Mouse (Mus musculus): ENCODE data around the gene Frem1. TPM values are rescaled to one million over a fixed set of nuclear protein-coding genes. Genes with fewer than 3 reads are reported as not detected.

The Frem1 gene
- polyA plus RNA-seq, 1 experiment from 2014 or later = 21.4 TPM

DNA sequence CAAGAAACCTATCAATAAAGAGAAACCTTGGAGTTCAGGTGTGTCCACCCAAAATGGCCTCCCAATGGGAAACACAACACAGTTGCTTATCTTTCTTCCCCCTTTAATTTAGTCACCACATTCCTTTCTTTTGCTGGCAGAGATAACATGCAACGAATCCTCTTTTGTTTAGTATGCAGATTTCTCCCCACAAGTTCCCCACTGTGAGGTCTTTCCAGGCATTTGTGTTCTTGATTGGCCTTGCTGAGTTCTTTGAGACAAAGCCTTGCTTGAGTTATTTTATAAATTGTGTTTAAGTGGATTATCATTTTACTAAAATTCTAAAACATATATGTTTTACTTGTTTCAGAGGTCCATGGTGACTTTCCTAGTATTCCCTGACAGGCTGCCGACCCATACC, 166.0 kb downstream of the Frem1 start:
- WGBS = 75% methylated on average over 2 of the region's 2 CpGs
- no peaks in the 10 kb centered on the region for H3K9me3 ChIP-seq (replicated peaks; ENCODE audit: control insufficient read depth, low read length)
- DNase-seq (ENCODE audit: low spot score) (no peak), ATAC-seq (replicated peaks; ENCODE audit: insufficient number of reproducible peaks, low FRiP score, low TSS enrichment, low read depth) (no peak)
- H3K4me2 ChIP-seq (ENCODE audit: low read depth, low read length) = no peak overlapping the region
- H3K4me3 ChIP-seq (ENCODE audit: low read depth, low read length) = no peak overlapping the region
- no peaks in the 10 kb centered on the region for H3K4me1 ChIP-seq (ENCODE audit: control insufficient read depth, insufficient read depth, low read length)
- H3K9ac ChIP-seq (replicated peaks; ENCODE audit: low read length) = no peak overlapping the region
- H3K27me3 ChIP-seq (ENCODE audit: control insufficient read depth, insufficient read depth, low read length) = no peaks in the 10 kb centered on the region
- no peaks in the 10 kb centered on the region for H3K36me3 ChIP-seq (replicated peaks; ENCODE audit: control insufficient read depth, insufficient read depth, low read depth, low read length)
- H3K27ac ChIP-seq (replicated peaks; ENCODE audit: low read depth, low read length) = no peak overlapping the region

DNA sequence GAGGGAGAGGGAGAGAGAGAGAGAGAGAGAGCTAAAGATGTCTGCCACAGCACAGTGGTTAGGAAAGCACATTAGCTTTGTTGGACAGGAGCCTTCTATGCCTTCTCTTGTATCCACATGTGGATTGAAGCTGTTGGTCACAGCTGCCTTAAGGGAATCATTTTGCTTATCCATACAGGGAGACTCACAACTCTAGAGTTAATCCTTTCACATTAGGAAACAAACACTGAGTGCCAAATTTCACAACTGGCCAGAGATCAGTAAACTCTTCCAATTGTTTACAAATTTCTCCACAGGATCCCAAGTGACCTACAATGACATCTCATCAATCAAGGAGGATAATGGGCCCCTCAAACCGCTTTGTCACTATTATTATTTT, 166.6 kb downstream of the Frem1 start:
- no peak overlapping the region for H3K4me2 ChIP-seq (ENCODE audit: low read depth, low read length)
- no peak for ATAC-seq (replicated peaks; ENCODE audit: insufficient number of reproducible peaks, low FRiP score, low TSS enrichment, low read depth)
- no peak overlapping the region for H3K9ac ChIP-seq (replicated peaks; ENCODE audit: low read length)
- 38% methylated on average over 1 of the region's 1 CpGs for WGBS
- no peak overlapping the region for H3K4me3 ChIP-seq (ENCODE audit: low read depth, low read length)
- DNase-seq (ENCODE audit: low spot score) = no peak
- no peaks in the 10 kb centered on the region for H3K4me1 ChIP-seq (ENCODE audit: control insufficient read depth, insufficient read depth, low read length)
- H3K27ac ChIP-seq (replicated peaks; ENCODE audit: low read depth, low read length) = no peak overlapping the region
- no peaks in the 10 kb centered on the region for H3K36me3 ChIP-seq (replicated peaks; ENCODE audit: control insufficient read depth, insufficient read depth, low read depth, low read length)
- H3K27me3 ChIP-seq (ENCODE audit: control insufficient read depth, insufficient read depth, low read length) = no peaks in the 10 kb centered on the region
- no peaks in the 10 kb centered on the region for H3K9me3 ChIP-seq (replicated peaks; ENCODE audit: control insufficient read depth, low read length)

DNA sequence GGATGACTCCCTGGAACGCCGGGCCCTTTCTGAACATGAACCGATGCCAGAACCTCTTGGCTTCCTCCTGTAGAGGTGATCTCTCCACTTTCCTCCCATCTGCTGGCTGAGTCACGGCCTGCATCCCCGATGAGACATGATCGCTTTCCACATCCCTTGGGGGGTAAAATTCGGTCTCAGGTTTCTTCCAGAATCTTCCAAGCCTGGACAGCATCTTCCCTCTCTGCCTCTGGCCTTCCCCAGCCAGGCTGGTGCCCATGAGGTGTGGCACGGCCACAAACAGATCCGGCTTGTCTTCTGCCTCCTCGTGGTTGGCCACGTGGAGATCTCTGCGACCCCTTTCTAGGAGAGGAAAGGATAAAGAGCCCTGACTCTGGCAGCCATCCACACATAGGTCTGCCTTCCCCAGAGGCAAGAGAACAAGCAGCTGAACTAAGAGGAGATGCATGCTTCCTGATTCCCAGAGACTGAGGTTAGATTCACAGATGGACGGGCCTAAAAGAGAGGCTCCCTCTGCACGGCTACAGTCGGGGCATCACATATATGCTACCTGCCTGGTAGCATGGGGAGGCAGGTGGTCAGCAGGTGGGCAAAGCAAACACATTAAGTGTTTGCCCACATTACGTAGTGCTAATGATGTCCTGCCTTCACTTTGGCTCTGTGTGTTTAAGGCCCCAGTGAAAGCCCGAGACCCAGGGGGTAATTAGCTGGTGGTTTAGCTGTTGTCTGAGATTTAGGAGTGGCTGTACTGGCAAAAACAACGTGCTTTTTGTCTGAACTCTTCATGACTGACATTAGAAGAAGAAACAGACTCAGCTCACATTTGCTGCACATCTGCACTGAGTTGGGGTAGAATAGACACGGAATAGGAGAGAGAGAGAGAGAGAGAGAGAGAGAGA, 167.3 kb downstream of the Frem1 start, which contains the start of gene Cer1:
Gene Cer1, minus strand, starts transcription at position 513 of the 899 bp plus-strand sequence.
- DNase-seq (ENCODE audit: low spot score) (peak; percentile 15), ATAC-seq (replicated peaks; ENCODE audit: insufficient number of reproducible peaks, low FRiP score, low TSS enrichment, low read depth) (no peak; the same call in 1 of the 2 replicates)
- Histone ChIP-seq H3K4me3 (ENCODE audit: low read depth, low read length) (no peak within 1 kb of the TSS), H3K9ac (replicated peaks; ENCODE audit: low read length) (no peak within 1 kb of the TSS), H3K27me3 (ENCODE audit: control insufficient read depth, insufficient read depth, low read length) (no peaks in the 10 kb centered on the region), H3K36me3 (replicated peaks; ENCODE audit: control insufficient read depth, insufficient read depth, low read depth, low read length) (no peaks in the 10 kb centered on the region), H3K4me2 (ENCODE audit: low read depth, low read length) (no peak within 1 kb of the TSS), H3K9me3 (replicated peaks; ENCODE audit: control insufficient read depth, low read length) (no peaks in the 10 kb centered on the region), H3K27ac (replicated peaks; ENCODE audit: low read depth, low read length) (no peak within 1 kb of the TSS), H3K4me1 (ENCODE audit: control insufficient read depth, insufficient read depth, low read length) (no peaks in the 10 kb centered on the region)
- 57% methylated on average over 18 of the region's 19 CpGs for WGBS

DNA sequence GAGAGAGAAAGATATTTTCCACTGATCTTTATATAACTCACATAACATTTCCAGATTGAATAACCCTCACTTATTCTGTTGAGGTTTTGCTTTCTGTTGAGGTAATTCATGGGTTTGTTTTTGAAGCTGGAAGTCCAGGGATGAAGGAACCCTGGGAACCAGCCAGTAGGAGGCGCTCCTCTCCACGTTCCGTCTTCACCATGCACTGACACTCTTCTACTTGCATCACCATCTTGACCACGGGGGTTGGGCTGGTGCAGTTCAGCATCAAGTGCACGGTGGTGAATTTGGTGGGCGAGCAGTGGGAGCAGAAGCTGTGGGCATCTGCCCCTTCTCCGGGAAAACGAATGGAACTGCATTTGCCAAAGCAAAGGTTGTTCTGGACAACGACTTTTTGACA, 169.6 kb downstream of the Frem1 start:
- ATAC-seq (replicated peaks; ENCODE audit: insufficient number of reproducible peaks, low FRiP score, low TSS enrichment, low read depth) (no peak), DNase-seq (ENCODE audit: low spot score) (no peak)
- no peaks in the 10 kb centered on the region for H3K9me3 ChIP-seq (replicated peaks; ENCODE audit: control insufficient read depth, low read length)
- WGBS = 82% methylated on average over 9 of the region's 9 CpGs
- no peak overlapping the region for H3K27ac ChIP-seq (replicated peaks; ENCODE audit: low read depth, low read length)
- no peak overlapping the region for H3K4me3 ChIP-seq (ENCODE audit: low read depth, low read length)
- no peaks in the 10 kb centered on the region for H3K36me3 ChIP-seq (replicated peaks; ENCODE audit: control insufficient read depth, insufficient read depth, low read depth, low read length)
- H3K27me3 ChIP-seq (ENCODE audit: control insufficient read depth, insufficient read depth, low read length) = no peaks in the 10 kb centered on the region
- H3K9ac ChIP-seq (replicated peaks; ENCODE audit: low read length) = no peak overlapping the region
- H3K4me1 ChIP-seq (ENCODE audit: control insufficient read depth, insufficient read depth, low read length) = no peaks in the 10 kb centered on the region
- no peak overlapping the region for H3K4me2 ChIP-seq (ENCODE audit: low read depth, low read length)

DNA sequence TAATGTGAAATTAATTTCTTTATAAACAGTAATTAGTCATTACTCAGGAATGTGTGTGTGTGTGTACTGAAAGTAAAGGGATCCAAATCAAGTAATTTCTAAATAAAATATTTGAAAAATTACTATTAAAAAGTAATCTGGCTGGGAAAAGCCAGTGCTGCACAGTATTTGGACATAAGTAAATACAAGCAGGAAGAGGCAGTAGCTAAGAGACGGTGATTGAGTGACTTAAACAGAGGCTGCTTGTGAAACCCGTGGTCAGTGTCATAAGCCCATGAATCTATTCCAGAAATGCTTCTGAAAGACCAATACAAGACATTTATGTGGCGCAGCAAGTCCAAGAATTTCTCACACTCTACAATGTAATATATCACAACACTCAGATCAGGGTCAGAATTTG, 170.8 kb downstream of the Frem1 start:
- no peaks in the 10 kb centered on the region for H3K9me3 ChIP-seq (replicated peaks; ENCODE audit: control insufficient read depth, low read length)
- no peaks in the 10 kb centered on the region for H3K36me3 ChIP-seq (replicated peaks; ENCODE audit: control insufficient read depth, insufficient read depth, low read depth, low read length)
- DNase-seq (ENCODE audit: low spot score) (no peak), ATAC-seq (replicated peaks; ENCODE audit: insufficient number of reproducible peaks, low FRiP score, low TSS enrichment, low read depth) (no peak)
- 86% methylated on average over 3 of the region's 3 CpGs for WGBS
- H3K27me3 ChIP-seq (ENCODE audit: control insufficient read depth, insufficient read depth, low read length) = no peaks in the 10 kb centered on the region
- H3K4me1 ChIP-seq (ENCODE audit: control insufficient read depth, insufficient read depth, low read length) = no peaks in the 10 kb centered on the region
- H3K27ac ChIP-seq (replicated peaks; ENCODE audit: low read depth, low read length) = no peak overlapping the region
- H3K4me3 ChIP-seq (ENCODE audit: low read depth, low read length) = no peak overlapping the region
- H3K9ac ChIP-seq (replicated peaks; ENCODE audit: low read length) = no peak overlapping the region
- no peak overlapping the region for H3K4me2 ChIP-seq (ENCODE audit: low read depth, low read length)

DNA sequence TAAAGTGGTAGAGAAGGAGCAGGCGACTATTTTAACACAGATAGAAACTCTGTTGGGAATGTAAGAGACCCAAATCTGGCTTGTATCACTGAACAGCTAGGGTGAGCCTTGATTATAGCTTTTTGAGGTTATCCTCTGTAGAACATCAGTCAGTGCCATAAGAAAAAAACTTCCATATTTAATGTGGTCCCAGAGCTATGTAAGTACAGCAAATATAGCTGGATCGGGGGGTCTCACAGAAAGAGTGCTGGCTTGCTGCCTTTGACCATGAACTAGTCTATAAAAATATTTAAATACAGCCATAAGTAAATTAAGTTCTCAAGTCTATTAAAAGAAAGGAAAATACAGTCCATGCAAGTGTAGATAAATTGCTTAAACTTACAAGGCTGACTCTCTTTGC, 171.9 kb downstream of the Frem1 start:
- no peak overlapping the region for H3K9ac ChIP-seq (replicated peaks; ENCODE audit: low read length)
- WGBS = 88% methylated on average over 2 of the region's 2 CpGs
- ATAC-seq (replicated peaks; ENCODE audit: insufficient number of reproducible peaks, low FRiP score, low TSS enrichment, low read depth) (no peak), DNase-seq (ENCODE audit: low spot score) (no peak)
- H3K36me3 ChIP-seq (replicated peaks; ENCODE audit: control insufficient read depth, insufficient read depth, low read depth, low read length) = no peaks in the 10 kb centered on the region
- no peak overlapping the region for H3K4me3 ChIP-seq (ENCODE audit: low read depth, low read length)
- H3K9me3 ChIP-seq (replicated peaks; ENCODE audit: control insufficient read depth, low read length) = no peaks in the 10 kb centered on the region
- H3K27me3 ChIP-seq (ENCODE audit: control insufficient read depth, insufficient read depth, low read length) = no peaks in the 10 kb centered on the region
- no peaks in the 10 kb centered on the region for H3K4me1 ChIP-seq (ENCODE audit: control insufficient read depth, insufficient read depth, low read length)
- H3K27ac ChIP-seq (replicated peaks; ENCODE audit: low read depth, low read length) = no peak overlapping the region
- H3K4me2 ChIP-seq (ENCODE audit: low read depth, low read length) = no peak overlapping the region

DNA sequence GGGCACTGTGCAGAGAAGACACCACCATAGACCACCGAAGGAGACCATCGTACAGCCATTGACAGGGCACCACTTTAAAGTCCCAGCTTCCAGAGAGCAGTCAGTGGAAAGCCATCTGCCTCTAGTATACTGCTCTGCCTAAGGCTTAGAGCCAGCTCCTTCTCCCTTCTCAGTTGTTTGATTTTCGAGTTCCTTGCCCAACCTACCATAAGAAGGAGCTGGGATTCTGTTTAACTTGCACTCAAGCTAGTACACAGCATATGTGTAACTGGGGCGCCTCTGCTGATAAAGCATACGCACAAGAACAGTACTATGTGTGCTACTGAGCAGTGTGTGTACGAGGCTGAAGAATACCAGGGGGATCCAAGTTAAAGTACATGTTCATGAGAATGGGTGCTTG, 173.0 kb downstream of the Frem1 start:
- H3K4me1 ChIP-seq (ENCODE audit: control insufficient read depth, insufficient read depth, low read length) = no peaks in the 10 kb centered on the region
- H3K4me3 ChIP-seq (ENCODE audit: low read depth, low read length) = no peak overlapping the region
- H3K9me3 ChIP-seq (replicated peaks; ENCODE audit: control insufficient read depth, low read length) = no peaks in the 10 kb centered on the region
- H3K9ac ChIP-seq (replicated peaks; ENCODE audit: low read length) = no peak overlapping the region
- no peaks in the 10 kb centered on the region for H3K36me3 ChIP-seq (replicated peaks; ENCODE audit: control insufficient read depth, insufficient read depth, low read depth, low read length)
- H3K27ac ChIP-seq (replicated peaks; ENCODE audit: low read depth, low read length) = no peak overlapping the region
- no peaks in the 10 kb centered on the region for H3K27me3 ChIP-seq (ENCODE audit: control insufficient read depth, insufficient read depth, low read length)
- DNase-seq (ENCODE audit: low spot score) = no peak
- no peak overlapping the region for H3K4me2 ChIP-seq (ENCODE audit: low read depth, low read length)
- WGBS = 82% methylated on average over 6 of the region's 6 CpGs
- no peak for ATAC-seq (replicated peaks; ENCODE audit: insufficient number of reproducible peaks, low FRiP score, low TSS enrichment, low read depth)

DNA sequence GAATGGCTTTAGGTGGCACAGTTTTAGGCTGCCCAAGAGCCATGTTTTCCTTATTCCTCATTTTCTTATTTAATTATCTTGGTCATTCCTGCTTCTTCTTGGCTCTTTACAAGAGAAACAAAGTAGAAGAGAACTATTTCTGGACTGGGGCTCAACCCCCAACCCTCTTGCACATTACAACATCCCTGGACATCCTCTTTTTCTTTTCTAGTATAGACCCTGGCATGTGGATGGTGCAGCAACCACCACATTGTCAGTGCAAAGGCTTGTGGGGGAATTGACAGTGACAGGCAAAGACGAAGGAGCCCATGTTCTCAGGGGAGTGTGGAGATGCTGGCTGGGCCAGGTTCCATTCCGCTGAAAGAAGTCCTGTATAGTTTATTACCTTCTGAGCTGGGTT, 175.5 kb downstream of the Frem1 start:
- Histone ChIP-seq H3K4me1 (ENCODE audit: control insufficient read depth, insufficient read depth, low read length) (no peaks in the 10 kb centered on the region), H3K4me2 (ENCODE audit: low read depth, low read length) (no peak overlapping the region), H3K27ac (replicated peaks; ENCODE audit: low read depth, low read length) (no peak overlapping the region), H3K27me3 (ENCODE audit: control insufficient read depth, insufficient read depth, low read length) (no peaks in the 10 kb centered on the region), H3K9me3 (replicated peaks; ENCODE audit: control insufficient read depth, low read length) (no peaks in the 10 kb centered on the region), H3K36me3 (replicated peaks; ENCODE audit: control insufficient read depth, insufficient read depth, low read depth, low read length) (no peaks in the 10 kb centered on the region), H3K4me3 (ENCODE audit: low read depth, low read length) (no peak overlapping the region), H3K9ac (replicated peaks; ENCODE audit: low read length) (no peak overlapping the region)
- WGBS = 84% methylated on average over 2 of the region's 2 CpGs
- DNase-seq (ENCODE audit: low spot score) (no peak), ATAC-seq (replicated peaks; ENCODE audit: insufficient number of reproducible peaks, low FRiP score, low TSS enrichment, low read depth) (no peak)
